8 mouse cellular contexts compared by ENCODE assay signal in genomic region chr13:23424494-23425325, GRCm38 (mm10). TPM values are rescaled to one million over a fixed set of nuclear protein-coding genes. Genes with fewer than 3 reads are reported as not detected.
A peak's percentile ranks its signal among the peaks of the same experiment; 100 is the strongest.
DNase-seq lines count a peak whose midpoint lies in the region; ATAC-seq and TF ChIP-seq lines count a peak whose summit lies in the region.

No protein-coding gene starts in this region.

- no peaks in the 10 kb centered on the region for H3K9me3 ChIP-seq in ES-Bruce4 (replicated peaks; ENCODE audit: control insufficient read depth, insufficient read depth, low read length, poor library complexity, severe bottlenecking)
- no peaks in the 10 kb centered on the region for H3K9me3 ChIP-seq in forebrain, embryonic 13.5 days (replicated peaks)
- H3K9me3 ChIP-seq in heart, postnatal 0 days (replicated peaks; ENCODE audit: control insufficient read depth, low read length) = no peaks in the 10 kb centered on the region
- no peaks in the 10 kb centered on the region for H3K9me3 ChIP-seq in liver, embryonic 14.5 days (ENCODE audit: control insufficient read depth, low read length)
- no peaks in the 10 kb centered on the region for H3K9me3 ChIP-seq in stomach, embryonic 16.5 days (replicated peaks; ENCODE audit: control insufficient read depth, low read length)

- H3K27ac ChIP-seq in ES-Bruce4 (ENCODE audit: insufficient read depth, low read length) = no peak overlapping the region
- H3K27ac ChIP-seq in forebrain, embryonic 13.5 days = no peak overlapping the region
- H3K27ac ChIP-seq in heart, postnatal 0 days (ENCODE audit: low read depth) = peak overlapping the region; percentile 31
- H3K27ac ChIP-seq in liver, embryonic 14.5 days = peak overlapping the region; percentile 68
- H3K27ac ChIP-seq in stomach, embryonic 16.5 days (ENCODE audit: low read length) = no peak overlapping the region

- WGBS in forebrain, embryonic 13.5 days = 2% methylated on average over 25 of the region's 25 CpGs
- 3% methylated on average over 25 of the region's 25 CpGs for WGBS in heart, postnatal 0 days
- 1% methylated on average over 25 of the region's 25 CpGs for WGBS in liver, embryonic 14.5 days (ENCODE audit: insufficient replicate concordance)
- 2% methylated on average over 25 of the region's 25 CpGs for whole genome bisulfite sequencing in stomach, embryonic 16.5 days

- H3K4me1 ChIP-seq in ES-Bruce4 (ENCODE audit: control insufficient read depth, insufficient read depth, low read length) = no peaks in the 10 kb centered on the region
- H3K4me1 ChIP-seq in forebrain, embryonic 13.5 days = peaks cover 28% of the 10 kb centered on the region
- peaks cover 16% of the 10 kb centered on the region for H3K4me1 ChIP-seq in heart, postnatal 0 days (ENCODE audit: control insufficient read depth, insufficient read depth)
- H3K4me1 ChIP-seq in liver, embryonic 14.5 days (replicated peaks; ENCODE audit: control insufficient read depth in 2 of 2, insufficient read depth in 2 of 2, low read length in 1 of 2) = peaks cover 12 to 20% of the 10 kb centered on the region in 2 experiments
- H3K4me1 ChIP-seq in stomach, embryonic 16.5 days (ENCODE audit: control insufficient read depth, insufficient read depth, low read length) = peaks cover 14% of the 10 kb centered on the region

- H3K27me3 ChIP-seq in ES-Bruce4 (ENCODE audit: control insufficient read depth, insufficient read depth, low read length, poor library complexity, severe bottlenecking) = no peaks in the 10 kb centered on the region
- H3K27me3 ChIP-seq in forebrain, embryonic 13.5 days = no peaks in the 10 kb centered on the region
- no peaks in the 10 kb centered on the region for H3K27me3 ChIP-seq in heart, postnatal 0 days (ENCODE audit: control insufficient read depth, insufficient read depth, low read length)
- H3K27me3 ChIP-seq in liver, embryonic 14.5 days (ENCODE audit: control insufficient read depth, insufficient read depth, low read length) = no peaks in the 10 kb centered on the region
- H3K27me3 ChIP-seq in stomach, embryonic 16.5 days (ENCODE audit: control insufficient read depth, insufficient read depth, low read length) = no peaks in the 10 kb centered on the region

- peak; percentile 92 for TF ChIP-seq CTCF in ES-Bruce4 (IDR thresholded peaks at IDR 0.05; ENCODE audit: low read depth, low read length)
- TF ChIP-seq CTCF in heart, postnatal 0 days (IDR thresholded peaks at IDR 0.05; ENCODE audit: low read depth) = peak; percentile 95
- TF ChIP-seq CTCF in liver, embryonic 14.5 days (IDR thresholded peaks at IDR 0.05; ENCODE audit: low read depth) = peak; percentile 99

- H3K36me3 ChIP-seq in ES-Bruce4 (ENCODE audit: control insufficient read depth, insufficient read depth, low read length, poor library complexity, severe bottlenecking) = peaks cover 20% of the 10 kb centered on the region
- H3K36me3 ChIP-seq in forebrain, embryonic 13.5 days (ENCODE audit: poor library complexity, severe bottlenecking) = peaks cover 26% of the 10 kb centered on the region
- H3K36me3 ChIP-seq in heart, postnatal 0 days (replicated peaks; ENCODE audit: control insufficient read depth, insufficient read depth, low read length) = peaks cover 24% of the 10 kb centered on the region
- peaks cover 13% of the 10 kb centered on the region for H3K36me3 ChIP-seq in liver, embryonic 14.5 days (replicated peaks; ENCODE audit: control insufficient read depth, insufficient read depth, low read depth)
- peaks cover 5% of the 10 kb centered on the region for H3K36me3 ChIP-seq in stomach, embryonic 16.5 days (ENCODE audit: control insufficient read depth, insufficient read depth, low read length)

- no peak overlapping the region; the same call in 1 of the 2 replicates for H3K9ac ChIP-seq in ES-Bruce4 (ENCODE audit: low read depth, poor library complexity, severe bottlenecking)
- H3K9ac ChIP-seq in forebrain, embryonic 13.5 days = peak overlapping the region; percentile 58; the same call in 1 of the 2 replicates
- H3K9ac ChIP-seq in heart, postnatal 0 days (replicated peaks; ENCODE audit: low read depth, low read length) = no peak overlapping the region
- H3K9ac ChIP-seq in liver, embryonic 14.5 days (replicated peaks) = peak overlapping the region; percentile 49
- peak overlapping the region; percentile 32; the same call in 1 of the 2 replicates for H3K9ac ChIP-seq in stomach, embryonic 16.5 days (ENCODE audit: low read length)

- H3K4me3 ChIP-seq in ES-Bruce4 (ENCODE audit: low read depth, low read length) = peak overlapping the region; percentile 73
- H3K4me3 ChIP-seq in forebrain, embryonic 13.5 days = peak overlapping the region; percentile 70
- peak overlapping the region; percentile 80 for H3K4me3 ChIP-seq in heart, postnatal 0 days (ENCODE audit: low read depth, low read length)
- H3K4me3 ChIP-seq in liver, embryonic 14.5 days (ENCODE audit: insufficient read depth in 1 of 2, low read depth in 2 of 2, low read length in 2 of 2) = peak overlapping the region; percentile 50 to 87
- H3K4me3 ChIP-seq in stomach, embryonic 16.5 days (replicated peaks; ENCODE audit: low read length) = peak overlapping the region; percentile 98

- no peak for TF ChIP-seq POLR2A in ES-Bruce4 (IDR thresholded peaks at IDR 0.05; ENCODE audit: insufficient read depth, low read length)

- TF ChIP-seq EP300 in ES-Bruce4 (IDR thresholded peaks at IDR 0.05; ENCODE audit: insufficient read depth, low read depth, low read length) = peak; percentile 57; the same call in 1 of the 2 replicates
- TF ChIP-seq EP300 in heart, postnatal 0 days (IDR thresholded peaks at IDR 0.05; ENCODE audit: low read depth) = no peak
- no peak for TF ChIP-seq EP300 in liver, embryonic 14.5 days (IDR thresholded peaks at IDR 0.05; ENCODE audit: low read depth)

- H3K4me2 ChIP-seq in forebrain, embryonic 13.5 days = peak overlapping the region; percentile 77
- peak overlapping the region; percentile 86 for H3K4me2 ChIP-seq in heart, postnatal 0 days (ENCODE audit: low read depth, low read length)
- peak overlapping the region; percentile 73 for H3K4me2 ChIP-seq in liver, embryonic 14.5 days (ENCODE audit: low read depth)
- H3K4me2 ChIP-seq in stomach, embryonic 16.5 days (ENCODE audit: low read depth, low read length) = peak overlapping the region; percentile 57

- peak; percentile 95 for DNase-seq in c-Kit-positive CD71-positive TER-119-positive erythroid progenitor cells, embryonic 14.5 days (ENCODE audit: low spot score)
- DNase-seq in heart, postnatal 0 days (ENCODE audit: low spot score) = peak; percentile 90
- DNase-seq in kidney, postnatal 36 days = peak; percentile 93 to 95
- DNase-seq in liver, embryonic 14.5 days (ENCODE audit: low read depth in 3 of 3, low spot score in 3 of 3) = peak; percentile 86 to 90 (median 90)
- peak; percentile 88 to 92 for DNase-seq in natural killer cell, adult 2 months (ENCODE audit: low spot score in 2 of 2)

- peak; percentile 77 for ATAC-seq in forebrain, embryonic 13.5 days
- ATAC-seq in heart, postnatal 0 days (ENCODE audit: insufficient read depth, low read depth) = peak; percentile 87
- peak; percentile 62 for ATAC-seq in liver, embryonic 14.5 days (ENCODE audit: insufficient read depth)
- peak; percentile 72; the same call in 1 of the 2 replicates for ATAC-seq in stomach, embryonic 16.5 days (ENCODE audit: insufficient read depth, low FRiP score)

RNA-seq across cellular contexts. Expression of gene Abt1, which starts 1.0 kb away (rescaled TPM):
- 10.0 and 10.3 TPM in 2 replicates for polyA plus RNA-seq in ES-Bruce4 (2011; ENCODE audit: insufficient read depth, insufficient read length, low read depth, missing spikeins)
- polyA plus RNA-seq in forebrain, embryonic 13.5 days (2015; fragmentation: Nextera tagmentation; extraction: Ambion mirVana) = 12.4 and 13.4 TPM in 2 replicates
- 6.7 and 7.4 TPM in 2 replicates for total RNA-seq in heart, postnatal 0 days (2014; rRNA removed; ENCODE audit: low replicate concordance)
- polyA plus RNA-seq in heart, postnatal 0 days (2015; fragmentation: Nextera tagmentation; extraction: Ambion mirVana) = 6.8 and 7.2 TPM in 2 replicates
- polyA plus RNA-seq in liver, embryonic 14.5 days (2012; rRNA removed) = 2.4 and 4.0 TPM in 2 replicates
- polyA plus RNA-seq in liver, embryonic 14.5 days (2014; fragmentation: Nextera tagmentation; extraction: Ambion mirVana) = 5.2 and 5.3 TPM in 2 replicates
- 10.3 and 11.4 TPM in 2 replicates for polyA plus RNA-seq in stomach, embryonic 16.5 days (2015; fragmentation: Nextera tagmentation; extraction: Ambion mirVana)

RNA-seq across cellular contexts. Expression of gene Btn1a1, which starts 41.0 kb away (rescaled TPM):
- polyA plus RNA-seq in ES-Bruce4 (2011; ENCODE audit: insufficient read depth, insufficient read length, low read depth, missing spikeins) = 0.40 and 0.46 TPM in 2 replicates
- polyA plus RNA-seq in forebrain, embryonic 13.5 days (2015; fragmentation: Nextera tagmentation; extraction: Ambion mirVana) = not detected in 2 replicates
- total RNA-seq in heart, postnatal 0 days (2014; rRNA removed; ENCODE audit: low replicate concordance) = 0.27 TPM in 1 of 2 replicates, not detected in the other
- polyA plus RNA-seq in heart, postnatal 0 days (2015; fragmentation: Nextera tagmentation; extraction: Ambion mirVana) = 0.14 and 0.18 TPM in 2 replicates
- 1.5 and 2.1 TPM in 2 replicates for polyA plus RNA-seq in liver, embryonic 14.5 days (2012; rRNA removed)
- polyA plus RNA-seq in liver, embryonic 14.5 days (2014; fragmentation: Nextera tagmentation; extraction: Ambion mirVana) = 1.5 and 1.8 TPM in 2 replicates
- polyA plus RNA-seq in stomach, embryonic 16.5 days (2015; fragmentation: Nextera tagmentation; extraction: Ambion mirVana) = 0.21 and 0.22 TPM in 2 replicates

RNA-seq across cellular contexts. Expression of gene Zfp322a, which starts 55.7 kb away (rescaled TPM):
- 47.3 and 52.8 TPM in 2 replicates for polyA plus RNA-seq in ES-Bruce4 (2011; ENCODE audit: insufficient read depth, insufficient read length, low read depth, missing spikeins)
- polyA plus RNA-seq in forebrain, embryonic 13.5 days (2015; fragmentation: Nextera tagmentation; extraction: Ambion mirVana) = 61.4 and 61.8 TPM in 2 replicates
- 10.0 and 11.9 TPM in 2 replicates for total RNA-seq in heart, postnatal 0 days (2014; rRNA removed; ENCODE audit: low replicate concordance)
- polyA plus RNA-seq in heart, postnatal 0 days (2015; fragmentation: Nextera tagmentation; extraction: Ambion mirVana) = 27.0 and 28.1 TPM in 2 replicates
- 3.0 and 5.4 TPM in 2 replicates for polyA plus RNA-seq in liver, embryonic 14.5 days (2012; rRNA removed)
- 11.9 and 12.5 TPM in 2 replicates for polyA plus RNA-seq in liver, embryonic 14.5 days (2014; fragmentation: Nextera tagmentation; extraction: Ambion mirVana)
- polyA plus RNA-seq in stomach, embryonic 16.5 days (2015; fragmentation: Nextera tagmentation; extraction: Ambion mirVana) = 36.9 and 38.3 TPM in 2 replicates

Comparison
In these comparisons a context has a peak if more than half of its experiments do, and no peak if none do; other contexts are left out.
1. H3K27ac ChIP-seq: peak in heart, postnatal 0 days (single experiment) and liver, embryonic 14.5 days (single experiment); none in ES-Bruce4 (single experiment), forebrain, embryonic 13.5 days (single experiment) and stomach, embryonic 16.5 days (single experiment).
2. H3K9ac ChIP-seq: peak in forebrain, embryonic 13.5 days (single experiment), liver, embryonic 14.5 days (single experiment) and stomach, embryonic 16.5 days (single experiment); none in ES-Bruce4 (single experiment) and heart, postnatal 0 days (single experiment).
3. Peak in every context shown above with its lines, with median percentiles within 50 percentile points of each other: H3K4me3 ChIP-seq, CTCF ChIP-seq, DNase-seq, ATAC-seq and H3K4me2 ChIP-seq.